Mouse (Mus musculus): ENCODE measurements around the gene Thy1. TPM values are rescaled to one million over a fixed set of nuclear protein-coding genes. Genes with fewer than 3 reads are reported as not detected.

Thy1 gene
- 13.0 and 26.6 TPM in 2 replicates for polyA plus RNA-seq (2015; fragmentation: Nextera tagmentation; extraction: Ambion mirVana)

DNA sequence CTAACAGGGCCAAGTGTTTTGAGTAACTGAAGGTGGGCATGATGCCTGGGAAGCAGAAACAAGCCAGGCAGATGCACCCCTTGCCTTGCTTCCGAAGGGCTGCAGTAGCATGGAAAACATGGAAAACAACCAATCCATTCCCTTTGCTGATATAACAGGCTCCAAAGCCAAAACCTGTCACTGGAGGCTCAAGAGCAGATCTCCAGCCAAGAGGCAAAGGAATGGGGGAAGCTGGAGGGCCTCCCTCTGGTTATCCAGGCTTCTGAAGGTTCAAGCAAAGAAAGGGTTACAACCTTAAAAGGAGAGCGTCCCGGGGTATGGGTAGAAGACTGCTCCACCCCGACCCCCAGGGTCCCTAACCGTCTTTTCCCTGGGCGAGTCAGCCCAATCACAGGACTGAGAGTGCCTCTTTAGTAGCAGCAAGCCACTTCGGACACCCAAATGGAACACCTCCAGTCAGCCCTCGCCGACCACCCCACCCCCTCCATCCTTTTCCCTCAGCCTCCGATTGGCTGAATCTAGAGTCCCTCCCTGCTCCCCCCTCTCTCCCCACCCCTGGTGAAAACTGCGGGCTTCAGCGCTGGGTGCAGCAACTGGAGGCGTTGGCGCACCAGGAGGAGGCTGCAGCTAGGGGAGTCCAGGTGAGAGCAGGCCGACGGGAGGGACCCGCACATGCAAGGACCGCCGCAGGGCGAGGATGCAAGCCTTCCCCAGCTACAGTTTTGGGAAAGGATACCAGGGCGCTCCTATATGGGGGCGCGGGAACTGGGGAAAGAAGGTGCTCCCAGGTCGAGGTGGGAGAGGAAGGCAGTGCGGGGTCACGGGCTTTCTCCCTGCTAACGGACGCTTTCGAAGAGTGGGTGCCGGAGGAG, at the start of gene Thy1:
Thy1 (plus strand) TSS at position 549 of the 872 bp plus-strand sequence.
- WGBS, result 1% methylated on average over 30 of the region's 30 CpGs
- peak; percentile 86 for ATAC-seq (ENCODE audit: low FRiP score)
- Histone ChIP-seq H3K36me3 (no peaks in the 10 kb centered on the region), H3K4me1 (peaks cover 19% of the 10 kb centered on the region), H3K4me2 (peak within 1 kb of the TSS; percentile 63), H3K9me3 (replicated peaks) (no peaks in the 10 kb centered on the region), H3K27me3 (replicated peaks) (peaks cover 29% of the 10 kb centered on the region), H3K4me3 (replicated peaks) (peak within 1 kb of the TSS; percentile 42), H3K9ac (replicated peaks) (peak within 1 kb of the TSS; percentile 45), H3K27ac (replicated peaks) (no peak within 1 kb of the TSS)

DNA sequence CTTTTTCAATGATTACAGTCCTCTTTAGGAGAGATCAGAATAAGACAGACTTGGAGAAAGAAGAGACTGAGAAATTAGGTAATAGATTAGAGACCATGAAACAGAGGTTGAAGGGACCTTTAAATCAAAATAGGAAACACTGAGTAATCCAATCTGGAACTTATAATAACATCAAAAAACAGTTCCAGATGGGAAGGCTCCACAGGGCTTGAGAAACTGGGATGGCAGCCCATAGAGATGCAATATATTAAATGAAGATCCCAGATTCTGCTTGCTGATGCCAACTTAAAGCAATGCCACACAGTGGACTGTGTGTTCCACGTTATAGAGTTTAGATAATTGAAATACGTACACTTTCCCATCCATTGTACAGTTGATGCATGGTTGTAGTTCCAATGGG, 45.5 kb upstream of the Thy1 start:
- H3K9me3 ChIP-seq (replicated peaks), result no peaks in the 10 kb centered on the region
- peaks cover 15% of the 10 kb centered on the region for H3K4me1 ChIP-seq
- no peak overlapping the region for H3K4me2 ChIP-seq
- no peak for ATAC-seq (ENCODE audit: low FRiP score)
- WGBS, result 72% methylated on average over 2 of the region's 2 CpGs
- H3K27ac ChIP-seq (replicated peaks), result no peak overlapping the region
- no peak overlapping the region for H3K4me3 ChIP-seq (replicated peaks)
- H3K27me3 ChIP-seq (replicated peaks), result no peaks in the 10 kb centered on the region
- H3K9ac ChIP-seq (replicated peaks), result no peak overlapping the region
- no peaks in the 10 kb centered on the region for H3K36me3 ChIP-seq

DNA sequence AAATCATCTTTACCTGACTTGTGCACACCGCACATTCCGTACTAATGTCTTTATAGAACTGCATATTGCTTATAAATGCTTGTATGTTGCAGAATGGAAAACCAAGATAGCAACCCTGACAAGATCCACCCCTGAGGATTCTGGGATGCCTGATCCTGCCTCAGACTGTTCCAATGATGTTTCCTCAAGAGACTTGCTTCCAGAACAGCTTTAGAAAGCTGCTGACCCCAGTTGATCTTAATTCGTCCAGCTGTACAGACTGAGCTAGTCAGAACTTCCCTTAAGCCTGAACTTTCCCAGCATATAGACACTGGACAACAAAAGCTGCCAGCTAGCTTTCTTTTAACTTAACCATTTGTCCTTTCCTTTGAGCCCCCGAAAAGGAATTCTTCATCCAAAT, 44.3 kb upstream of the Thy1 start:
- no peak overlapping the region for H3K27ac ChIP-seq (replicated peaks)
- ATAC-seq (ENCODE audit: low FRiP score), result no peak
- H3K27me3 ChIP-seq (replicated peaks), result no peaks in the 10 kb centered on the region
- 79% methylated on average over 4 of the region's 4 CpGs for WGBS
- H3K36me3 ChIP-seq, result no peaks in the 10 kb centered on the region
- peaks cover 5% of the 10 kb centered on the region for H3K4me1 ChIP-seq
- H3K9ac ChIP-seq (replicated peaks), result no peak overlapping the region
- H3K4me3 ChIP-seq (replicated peaks), result no peak overlapping the region
- no peaks in the 10 kb centered on the region for H3K9me3 ChIP-seq (replicated peaks)
- no peak overlapping the region for H3K4me2 ChIP-seq

DNA sequence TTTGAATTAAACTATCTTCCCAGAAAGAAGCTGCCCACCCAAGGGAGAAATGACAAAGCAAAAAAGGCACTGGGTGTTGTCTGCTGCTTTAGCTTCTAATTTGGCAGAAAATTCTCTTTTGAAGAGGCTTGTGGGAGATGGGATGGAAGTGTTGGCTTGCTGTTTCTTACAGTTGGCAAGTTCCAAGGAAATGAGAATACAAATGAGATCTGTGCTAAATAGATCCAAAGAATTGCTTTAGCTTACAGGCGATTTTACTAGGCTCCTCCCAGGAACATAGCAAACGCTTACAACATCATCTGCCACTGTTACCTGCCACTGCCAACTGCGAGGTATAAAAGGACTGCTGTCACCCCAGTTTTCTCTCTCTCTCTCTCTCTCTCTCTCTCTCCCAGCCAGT, 38.8 kb upstream of the Thy1 start:
- Histone ChIP-seq H3K36me3 (no peaks in the 10 kb centered on the region), H3K4me2 (no peak overlapping the region), H3K4me3 (replicated peaks) (no peak overlapping the region), H3K4me1 (0 out of 2 replicates have a peak, but pooled peaks cover 3% of the 10 kb centered on the region), H3K9me3 (replicated peaks) (no peaks in the 10 kb centered on the region), H3K9ac (replicated peaks) (no peak overlapping the region), H3K27ac (replicated peaks) (no peak overlapping the region), H3K27me3 (replicated peaks) (no peaks in the 10 kb centered on the region)
- ATAC-seq (ENCODE audit: low FRiP score), result no peak
- 70% methylated on average over 3 of the region's 3 CpGs for WGBS

DNA sequence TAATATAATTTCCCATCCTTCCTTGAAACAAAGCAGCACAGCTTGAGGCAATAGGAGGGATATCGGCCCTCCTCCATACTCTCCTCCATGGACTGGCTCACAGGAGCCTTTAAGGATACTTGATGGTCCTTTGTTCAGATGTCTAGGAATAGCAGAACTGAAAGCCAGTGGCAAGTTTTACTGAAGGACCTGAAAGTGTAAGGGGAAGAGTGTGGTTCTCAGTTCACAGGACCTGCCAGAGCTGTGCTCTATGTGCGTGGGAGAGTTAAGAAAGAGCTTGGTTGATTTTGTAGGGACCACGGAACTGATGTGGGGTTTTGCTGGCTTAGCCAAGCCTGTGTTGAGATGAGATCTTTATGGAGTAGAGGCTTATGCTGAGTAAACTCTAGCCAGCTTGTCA, 37.9 kb upstream of the Thy1 start:
- H3K27me3 ChIP-seq (replicated peaks), result no peaks in the 10 kb centered on the region
- no peak for ATAC-seq (ENCODE audit: low FRiP score)
- no peak overlapping the region for H3K27ac ChIP-seq (replicated peaks)
- H3K4me3 ChIP-seq (replicated peaks), result no peak overlapping the region
- H3K9me3 ChIP-seq (replicated peaks), result no peaks in the 10 kb centered on the region
- WGBS, result 89% methylated on average over 3 of the region's 3 CpGs
- no peaks in the 10 kb centered on the region for H3K36me3 ChIP-seq
- 0 out of 2 replicates have a peak, but pooled peaks cover 3% of the 10 kb centered on the region for H3K4me1 ChIP-seq
- no peak overlapping the region for H3K9ac ChIP-seq (replicated peaks)
- no peak overlapping the region for H3K4me2 ChIP-seq

DNA sequence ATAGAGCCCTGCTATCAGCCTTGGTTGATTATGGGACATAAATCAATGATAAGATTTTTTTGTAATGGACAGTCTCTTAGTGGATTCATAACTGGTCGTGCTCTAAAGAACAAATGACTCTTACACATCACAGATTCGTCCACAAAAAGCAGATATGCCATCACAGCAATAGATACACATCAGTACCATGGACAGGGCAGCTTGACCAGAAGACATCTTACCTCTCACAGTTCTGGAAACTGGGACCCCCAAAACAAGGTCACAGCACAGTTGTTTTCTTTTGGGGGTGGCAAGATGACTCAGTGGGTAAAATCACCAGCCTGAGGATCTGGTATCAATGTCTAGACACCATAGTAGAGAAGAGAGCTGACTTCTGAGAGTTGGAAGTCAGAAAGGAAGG, 35.9 kb upstream of the Thy1 start:
- Histone ChIP-seq H3K36me3 (no peaks in the 10 kb centered on the region), H3K9ac (replicated peaks) (no peak overlapping the region), H3K4me1 (0 out of 2 replicates have a peak, but pooled peaks cover 3% of the 10 kb centered on the region), H3K4me2 (no peak overlapping the region), H3K27me3 (replicated peaks) (no peaks in the 10 kb centered on the region), H3K27ac (replicated peaks) (no peak overlapping the region), H3K9me3 (replicated peaks) (no peaks in the 10 kb centered on the region), H3K4me3 (replicated peaks) (no peak overlapping the region)
- ATAC-seq (ENCODE audit: low FRiP score), result no peak
- 76% methylated on average over 2 of the region's 2 CpGs for WGBS

DNA sequence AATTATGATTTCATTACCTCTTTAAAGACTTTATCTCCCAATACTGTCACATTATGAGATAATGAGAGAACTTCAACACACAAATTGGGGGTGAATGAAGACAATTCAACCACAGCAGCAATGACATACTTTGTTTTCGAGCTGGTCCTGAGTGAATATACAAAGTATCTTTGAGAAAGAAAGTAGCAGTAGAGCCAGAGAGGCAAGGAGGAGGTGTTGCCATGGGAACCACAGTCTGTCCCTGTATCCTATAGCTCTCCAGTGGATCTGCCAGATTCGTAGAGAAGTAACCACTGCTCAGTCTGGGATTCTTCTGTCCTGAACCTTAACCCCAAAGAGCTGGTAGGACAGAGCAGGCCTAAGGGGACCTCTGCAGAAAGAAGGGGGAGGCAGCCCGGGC, 35.2 kb upstream of the Thy1 start:
- H3K27ac ChIP-seq (replicated peaks), result no peak overlapping the region
- ATAC-seq (ENCODE audit: low FRiP score), result no peak
- no peaks in the 10 kb centered on the region for H3K36me3 ChIP-seq
- 0 out of 2 replicates have a peak, but pooled peaks cover 7% of the 10 kb centered on the region for H3K4me1 ChIP-seq
- WGBS, result 64% methylated on average over 3 of the region's 3 CpGs
- H3K4me2 ChIP-seq, result no peak overlapping the region
- no peaks in the 10 kb centered on the region for H3K27me3 ChIP-seq (replicated peaks)
- H3K4me3 ChIP-seq (replicated peaks), result no peak overlapping the region
- no peaks in the 10 kb centered on the region for H3K9me3 ChIP-seq (replicated peaks)
- H3K9ac ChIP-seq (replicated peaks), result no peak overlapping the region

DNA sequence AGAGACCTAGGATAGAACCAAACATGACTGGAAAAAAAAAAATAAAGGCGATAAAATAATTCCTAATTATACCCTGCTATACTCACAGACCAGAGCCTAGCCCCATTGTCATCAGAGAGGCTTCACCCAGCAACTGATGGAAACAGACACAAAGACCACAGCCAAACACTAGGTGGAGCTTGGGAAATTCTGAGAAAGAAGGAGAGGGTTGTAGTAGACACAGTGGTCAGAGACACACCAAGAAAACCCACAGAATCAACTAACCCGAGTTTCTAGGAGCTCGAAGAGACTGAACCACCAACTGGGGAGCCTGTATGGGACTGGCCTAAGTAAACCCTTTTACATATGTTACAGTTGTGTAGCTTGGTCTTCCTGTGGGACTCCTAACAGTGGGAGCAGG, 32.3 kb upstream of the Thy1 start:
- no peak for ATAC-seq (ENCODE audit: low FRiP score)
- 87% methylated on average over 3 of the region's 3 CpGs for WGBS
- Histone ChIP-seq H3K4me2 (no peak overlapping the region), H3K27me3 (replicated peaks) (no peaks in the 10 kb centered on the region), H3K27ac (replicated peaks) (no peak overlapping the region), H3K9me3 (replicated peaks) (no peaks in the 10 kb centered on the region), H3K4me3 (replicated peaks) (no peak overlapping the region), H3K9ac (replicated peaks) (no peak overlapping the region), H3K36me3 (no peaks in the 10 kb centered on the region), H3K4me1 (0 out of 2 replicates have a peak, but pooled peaks cover 9% of the 10 kb centered on the region)

DNA sequence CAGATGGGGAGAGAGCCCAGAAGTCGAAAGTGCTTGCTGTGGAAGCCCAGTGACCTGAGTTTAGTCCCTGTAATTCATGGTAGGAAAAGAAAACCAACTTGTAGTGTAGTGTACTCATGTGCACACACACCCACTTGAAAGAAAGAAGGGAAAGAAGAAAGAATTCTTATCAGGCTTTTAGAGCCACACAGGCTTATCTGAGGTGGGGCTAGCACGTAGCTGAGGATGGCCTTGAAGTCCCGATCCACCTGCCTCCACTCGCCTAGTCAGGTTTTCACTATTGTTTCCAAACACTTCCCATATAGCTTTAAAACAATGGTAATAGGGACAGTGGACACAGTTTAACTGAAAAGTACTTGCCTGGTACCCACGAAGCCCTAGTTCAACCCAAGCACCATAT, 31.5 kb upstream of the Thy1 start:
- ATAC-seq (ENCODE audit: low FRiP score), result no peak

DNA sequence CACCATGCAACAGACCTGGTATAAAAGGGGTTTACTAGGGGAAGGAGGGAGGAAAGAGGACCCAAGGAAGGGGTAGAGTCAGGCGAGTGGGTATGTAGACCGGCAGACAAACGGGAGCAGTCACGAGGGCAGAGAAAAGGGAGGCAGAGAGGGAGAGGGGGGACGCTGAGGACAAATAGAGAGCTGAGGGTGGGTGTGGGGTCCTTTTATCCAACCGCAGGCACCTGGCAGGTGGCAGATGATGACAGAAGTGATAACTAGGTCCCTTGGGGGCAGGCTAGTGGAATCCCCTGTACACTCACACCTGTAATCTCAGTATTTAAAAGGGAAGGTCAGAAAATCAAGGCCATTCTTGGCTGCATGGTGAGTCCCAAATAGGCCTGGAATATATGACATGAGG, 31.0 kb upstream of the Thy1 start:
- WGBS, result 73% methylated on average over 6 of the region's 6 CpGs
- no peak for ATAC-seq (ENCODE audit: low FRiP score)
- no peak overlapping the region for H3K27ac ChIP-seq (replicated peaks)

More for the DNA sequence above, 31.5 kb upstream of the Thy1 start:
- Histone ChIP-seq H3K36me3 (no peaks in the 10 kb centered on the region), H3K4me1 (0 out of 2 replicates have a peak, but pooled peaks cover 9% of the 10 kb centered on the region), H3K27ac (replicated peaks) (no peak overlapping the region), H3K27me3 (replicated peaks) (no peaks in the 10 kb centered on the region), H3K9me3 (replicated peaks) (no peaks in the 10 kb centered on the region), H3K4me3 (replicated peaks) (no peak overlapping the region), H3K9ac (replicated peaks) (no peak overlapping the region), H3K4me2 (no peak overlapping the region)
- 84% methylated on average over 5 of the region's 5 CpGs for WGBS

DNA sequence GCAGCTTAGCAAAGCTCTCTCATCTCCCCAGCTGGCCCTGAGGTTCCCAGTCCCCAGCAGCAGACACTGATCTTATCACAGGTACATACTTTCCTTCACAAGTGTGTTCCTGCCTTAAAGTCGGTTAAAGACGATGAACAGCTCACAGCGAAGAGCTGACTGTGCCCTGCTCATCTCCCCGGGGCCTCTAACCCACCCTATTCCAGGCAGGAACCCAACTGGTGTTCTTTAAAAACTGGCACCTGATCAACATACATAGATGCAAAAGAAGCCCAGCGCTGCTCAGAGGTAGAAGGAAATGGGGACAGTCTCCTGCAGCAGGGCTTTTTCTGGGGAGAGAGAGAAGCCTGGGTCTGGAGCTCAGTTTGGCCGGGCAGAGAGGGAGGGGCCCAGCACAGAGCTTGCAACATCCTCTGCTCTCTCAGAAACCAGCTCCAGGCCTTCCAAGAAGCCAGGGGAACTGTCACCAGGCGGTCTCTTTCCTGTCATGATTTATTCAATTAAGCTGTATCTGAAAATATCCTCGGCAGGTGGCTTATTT, 30.4 kb upstream of the Thy1 start:
- Histone ChIP-seq H3K9ac (replicated peaks) (no peak overlapping the region), H3K4me3 (replicated peaks) (no peak overlapping the region)
- 55% methylated on average over 8 of the region's 8 CpGs for WGBS

More for the DNA sequence above, 31.0 kb upstream of the Thy1 start:
- Histone ChIP-seq H3K4me3 (replicated peaks) (no peak overlapping the region), H3K4me1 (0 out of 2 replicates have a peak, but pooled peaks cover 9% of the 10 kb centered on the region), H3K9ac (replicated peaks) (no peak overlapping the region), H3K9me3 (replicated peaks) (no peaks in the 10 kb centered on the region), H3K27me3 (replicated peaks) (no peaks in the 10 kb centered on the region), H3K36me3 (no peaks in the 10 kb centered on the region), H3K4me2 (no peak overlapping the region)

DNA sequence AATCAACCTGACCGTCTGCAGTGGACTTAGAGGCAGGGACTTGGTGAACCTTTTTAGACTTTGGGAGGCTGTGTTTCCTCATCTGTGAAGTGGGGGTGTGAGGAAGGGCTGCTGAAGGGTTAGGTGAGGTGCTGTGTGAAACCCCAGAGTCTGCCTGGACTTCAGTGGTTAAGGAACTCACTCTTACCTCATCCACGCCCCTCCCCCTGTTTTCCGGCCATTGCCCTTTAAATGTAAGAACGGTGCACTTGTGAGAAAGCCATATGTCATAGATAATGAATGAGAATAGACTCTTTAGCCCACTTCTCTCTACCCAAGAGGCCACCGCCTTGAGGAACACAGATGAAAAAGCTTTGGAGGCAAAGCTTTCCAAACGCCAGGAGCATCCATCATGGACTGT, 29.4 kb upstream of the Thy1 start:
- 62% methylated on average over 6 of the region's 6 CpGs for WGBS
- no peak overlapping the region for H3K27ac ChIP-seq (replicated peaks)
- H3K9me3 ChIP-seq (replicated peaks), result no peaks in the 10 kb centered on the region
- no peak overlapping the region for H3K4me2 ChIP-seq
- H3K36me3 ChIP-seq, result no peaks in the 10 kb centered on the region
- 0 out of 2 replicates have a peak, but pooled peaks cover 6% of the 10 kb centered on the region for H3K4me1 ChIP-seq
- no peak overlapping the region for H3K9ac ChIP-seq (replicated peaks)
- no peak overlapping the region for H3K4me3 ChIP-seq (replicated peaks)
- H3K27me3 ChIP-seq (replicated peaks), result no peaks in the 10 kb centered on the region
- ATAC-seq (ENCODE audit: low FRiP score), result no peak

More for the DNA sequence above, 30.4 kb upstream of the Thy1 start:
- H3K9me3 ChIP-seq (replicated peaks), result no peaks in the 10 kb centered on the region
- no peak for ATAC-seq (ENCODE audit: low FRiP score)
- no peaks in the 10 kb centered on the region for H3K36me3 ChIP-seq
- no peak overlapping the region for H3K27ac ChIP-seq (replicated peaks)
- H3K4me1 ChIP-seq, result 0 out of 2 replicates have a peak, but pooled peaks cover 9% of the 10 kb centered on the region
- H3K27me3 ChIP-seq (replicated peaks), result no peaks in the 10 kb centered on the region
- H3K4me2 ChIP-seq, result no peak overlapping the region

All from neural tube, embryonic 15.5 days (tissue).